Mouse (Mus musculus): ENCODE results near the gene Scfd2. TPM values are rescaled to one million over a fixed set of nuclear protein-coding genes. Genes with fewer than 3 reads are reported as not detected.
A peak's percentile ranks its signal among the peaks of the same experiment; 100 is the strongest.

Gene Scfd2
- polyA plus RNA-seq, 1 experiment from 2014 or later: 7.3 TPM

DNA sequence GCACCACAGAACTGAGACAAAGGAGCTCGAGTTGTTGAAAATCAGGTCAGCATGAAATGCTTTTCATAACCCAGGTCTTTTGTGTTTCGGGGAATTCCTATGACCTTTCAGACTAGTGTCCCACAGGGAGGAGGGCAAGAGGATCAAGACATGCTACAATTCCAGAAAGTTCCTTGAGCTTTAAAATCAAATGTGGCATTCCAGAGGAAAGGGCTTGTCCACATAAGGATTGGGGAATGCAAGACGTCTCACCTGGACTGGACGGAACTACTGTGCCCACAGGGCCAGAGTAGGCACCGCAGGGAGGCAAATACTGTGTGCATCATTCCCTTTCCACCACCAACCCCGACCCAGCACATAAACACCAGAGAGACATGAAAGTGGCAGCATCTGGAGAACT is 266.4 kb downstream of the Scfd2 start:
- TF ChIP-seq CTCF (IDR thresholded peaks at IDR 0.05; ENCODE audit: low read depth) (no peak), EP300 (IDR thresholded peaks at IDR 0.05; ENCODE audit: low read depth) (no peak)
- Histone ChIP-seq H3K9me3 (ENCODE audit: low read length) (no peaks in the 10 kb centered on the region), H3K4me1 (ENCODE audit: insufficient read depth) (peaks cover 2% of the 10 kb centered on the region; the same call in 1 of the 2 replicates), H3K27me3 (ENCODE audit: insufficient read depth, low read length) (no peaks in the 10 kb centered on the region), H3K4me3 (ENCODE audit: low read depth, low read length) (no peak overlapping the region), H3K9ac (replicated peaks) (no peak overlapping the region), H3K4me2 (ENCODE audit: low read depth, low read length) (no peak overlapping the region), H3K27ac (ENCODE audit: low read depth) (no peak overlapping the region), H3K36me3 (replicated peaks; ENCODE audit: insufficient read depth, low read length) (no peaks in the 10 kb centered on the region)
- ATAC-seq (no peak), DNase-seq (no peak)
- 76% methylated on average over 6 of the region's 6 CpGs for WGBS (ENCODE audit: insufficient replicate concordance)

DNA sequence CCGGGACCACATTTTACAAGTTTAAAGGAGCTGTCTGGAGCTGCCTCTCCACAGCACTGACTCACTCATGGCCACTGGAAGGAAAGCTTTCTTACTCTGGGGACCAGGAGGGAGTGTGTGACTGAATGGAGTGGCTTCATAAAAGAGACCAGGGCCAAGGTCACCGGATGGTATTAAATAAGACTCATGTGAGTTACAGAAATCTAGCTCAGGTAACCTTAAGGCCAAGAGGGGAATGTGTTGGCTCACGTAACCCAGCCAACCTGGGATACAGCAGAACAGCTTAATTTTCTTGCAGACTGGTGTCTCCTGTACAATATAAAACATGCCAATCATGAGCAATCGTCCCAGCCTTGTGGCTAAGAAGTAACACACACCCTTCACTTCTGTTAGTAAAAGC is 267.0 kb downstream of the Scfd2 start:
- 82% methylated on average over 4 of the region's 4 CpGs for whole genome bisulfite sequencing (ENCODE audit: insufficient replicate concordance)
- Histone ChIP-seq H3K36me3 (replicated peaks; ENCODE audit: insufficient read depth, low read length) (no peaks in the 10 kb centered on the region), H3K9ac (replicated peaks) (no peak overlapping the region), H3K27me3 (ENCODE audit: insufficient read depth, low read length) (no peaks in the 10 kb centered on the region), H3K9me3 (ENCODE audit: low read length) (no peaks in the 10 kb centered on the region), H3K27ac (ENCODE audit: low read depth) (no peak overlapping the region), H3K4me1 (ENCODE audit: insufficient read depth) (peaks cover 5% of the 10 kb centered on the region; the same call in 1 of the 2 replicates), H3K4me3 (ENCODE audit: low read depth, low read length) (no peak overlapping the region), H3K4me2 (ENCODE audit: low read depth, low read length) (no peak overlapping the region)
- no peak for TF ChIP-seq CTCF (IDR thresholded peaks at IDR 0.05; ENCODE audit: low read depth)
- no peak for TF ChIP-seq EP300 (IDR thresholded peaks at IDR 0.05; ENCODE audit: low read depth)
- DNase-seq (no peak), ATAC-seq (no peak)

DNA sequence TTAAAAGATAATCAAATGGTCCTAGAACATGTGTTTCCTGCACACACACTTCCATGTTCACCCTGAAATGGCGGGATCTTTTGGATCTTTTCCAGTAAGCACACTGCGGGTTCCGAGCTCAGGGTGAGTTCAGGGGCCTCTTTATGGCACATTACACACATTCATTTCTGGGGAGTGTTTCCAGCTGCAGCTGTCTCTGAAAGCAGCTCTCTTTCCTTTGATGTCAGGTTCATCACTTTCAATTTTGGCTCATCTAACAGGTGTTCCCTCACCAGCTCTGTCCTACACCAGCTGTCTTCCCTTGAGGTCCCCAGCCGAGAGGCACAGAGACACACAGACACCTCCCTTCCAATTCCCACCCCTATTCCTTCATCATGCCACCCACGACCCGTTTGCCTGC is 270.5 kb downstream of the Scfd2 start:
- no peak overlapping the region for H3K9ac ChIP-seq (replicated peaks)
- WGBS (ENCODE audit: insufficient replicate concordance): 64% methylated on average over 6 of the region's 6 CpGs
- H3K27ac ChIP-seq (ENCODE audit: low read depth): peak overlapping the region; percentile 57; the same call in 1 of the 2 replicates
- H3K9me3 ChIP-seq (ENCODE audit: low read length): no peaks in the 10 kb centered on the region
- TF ChIP-seq EP300 (IDR thresholded peaks at IDR 0.05; ENCODE audit: low read depth) (no peak), CTCF (IDR thresholded peaks at IDR 0.05; ENCODE audit: low read depth) (no peak)
- no peak overlapping the region for H3K4me3 ChIP-seq (ENCODE audit: low read depth, low read length)
- H3K36me3 ChIP-seq (replicated peaks; ENCODE audit: insufficient read depth, low read length): no peaks in the 10 kb centered on the region
- H3K4me2 ChIP-seq (ENCODE audit: low read depth, low read length): no peak overlapping the region
- no peaks in the 10 kb centered on the region for H3K27me3 ChIP-seq (ENCODE audit: insufficient read depth, low read length)
- H3K4me1 ChIP-seq (ENCODE audit: insufficient read depth): peaks cover 5% of the 10 kb centered on the region; the same call in 1 of the 2 replicates
- no peak for DNase-seq
- peak; percentile 15; the same call in 1 of the 2 replicates for ATAC-seq

DNA sequence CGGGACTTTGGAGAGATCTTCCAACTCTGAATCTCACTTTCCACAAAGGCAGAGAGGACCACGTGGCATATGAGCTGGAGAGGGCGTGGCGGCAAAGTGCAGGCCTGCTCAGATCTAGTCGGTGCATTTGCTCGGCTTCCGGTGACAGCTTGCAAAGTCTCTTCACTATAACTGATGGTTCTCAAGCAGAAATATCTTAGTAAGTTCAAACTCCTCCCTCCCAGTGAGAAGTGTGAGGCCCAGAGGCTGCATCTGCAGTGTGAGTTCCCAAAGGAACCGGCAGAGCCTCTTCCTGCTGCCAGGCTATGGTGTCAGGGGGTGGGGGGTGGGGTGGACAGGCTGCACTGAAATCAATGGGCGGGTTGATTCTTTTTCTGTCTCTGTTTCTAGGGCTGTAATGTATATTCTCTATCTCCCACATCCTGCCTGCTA is 271.2 kb downstream of the Scfd2 start:
- peak; percentile 75 for ATAC-seq

DNA sequence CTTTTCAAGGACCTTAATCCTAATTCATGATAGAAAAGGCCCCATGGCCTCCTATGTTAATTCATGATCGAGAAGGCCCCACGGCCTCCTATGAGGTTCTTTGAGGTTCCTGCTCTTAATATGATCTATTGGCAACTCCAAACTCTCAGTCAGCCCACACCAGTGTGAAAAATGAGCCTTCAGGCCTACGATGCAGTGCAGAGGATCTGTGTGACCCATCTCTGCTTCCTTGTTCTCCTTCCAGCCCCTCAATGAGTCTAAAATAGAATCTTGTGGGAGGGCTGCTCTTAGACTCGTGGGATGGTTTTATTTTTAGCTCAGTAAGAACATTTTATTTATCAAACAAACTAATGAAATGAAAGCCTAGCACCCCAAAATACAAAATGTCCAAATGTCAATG is 274.9 kb downstream of the Scfd2 start:
- Histone ChIP-seq H3K4me3 (ENCODE audit: low read depth, low read length) (no peak overlapping the region), H3K27ac (ENCODE audit: low read depth) (no peak overlapping the region), H3K9me3 (ENCODE audit: low read length) (no peaks in the 10 kb centered on the region), H3K9ac (replicated peaks) (no peak overlapping the region), H3K27me3 (ENCODE audit: insufficient read depth, low read length) (no peaks in the 10 kb centered on the region), H3K4me2 (ENCODE audit: low read depth, low read length) (no peak overlapping the region), H3K4me1 (ENCODE audit: insufficient read depth) (peaks cover 5% of the 10 kb centered on the region; the same call in 1 of the 2 replicates), H3K36me3 (replicated peaks; ENCODE audit: insufficient read depth, low read length) (no peaks in the 10 kb centered on the region)
- no peak for DNase-seq
- WGBS (ENCODE audit: insufficient replicate concordance): 55% methylated on average over 4 of the region's 4 CpGs
- ATAC-seq: no peak
- TF ChIP-seq CTCF (IDR thresholded peaks at IDR 0.05; ENCODE audit: low read depth): no peak
- no peak for TF ChIP-seq EP300 (IDR thresholded peaks at IDR 0.05; ENCODE audit: low read depth)

More for the DNA sequence above, 271.2 kb downstream of the Scfd2 start:
- H3K9me3 ChIP-seq (ENCODE audit: low read length): no peaks in the 10 kb centered on the region
- no peaks in the 10 kb centered on the region for H3K36me3 ChIP-seq (replicated peaks; ENCODE audit: insufficient read depth, low read length)
- DNase-seq: peak; percentile 49
- no peak overlapping the region for H3K4me2 ChIP-seq (ENCODE audit: low read depth, low read length)
- 16% methylated on average over 9 of the region's 9 CpGs for WGBS (ENCODE audit: insufficient replicate concordance)
- TF ChIP-seq EP300 (IDR thresholded peaks at IDR 0.05; ENCODE audit: low read depth): no peak
- TF ChIP-seq CTCF (IDR thresholded peaks at IDR 0.05; ENCODE audit: low read depth): no peak
- no peak overlapping the region for H3K9ac ChIP-seq (replicated peaks)
- H3K4me1 ChIP-seq (ENCODE audit: insufficient read depth): peaks cover 5% of the 10 kb centered on the region; the same call in 1 of the 2 replicates
- H3K4me3 ChIP-seq (ENCODE audit: low read depth, low read length): no peak overlapping the region
- no peaks in the 10 kb centered on the region for H3K27me3 ChIP-seq (ENCODE audit: insufficient read depth, low read length)
- peak overlapping the region; percentile 57; the same call in 1 of the 2 replicates for H3K27ac ChIP-seq (ENCODE audit: low read depth)

DNA sequence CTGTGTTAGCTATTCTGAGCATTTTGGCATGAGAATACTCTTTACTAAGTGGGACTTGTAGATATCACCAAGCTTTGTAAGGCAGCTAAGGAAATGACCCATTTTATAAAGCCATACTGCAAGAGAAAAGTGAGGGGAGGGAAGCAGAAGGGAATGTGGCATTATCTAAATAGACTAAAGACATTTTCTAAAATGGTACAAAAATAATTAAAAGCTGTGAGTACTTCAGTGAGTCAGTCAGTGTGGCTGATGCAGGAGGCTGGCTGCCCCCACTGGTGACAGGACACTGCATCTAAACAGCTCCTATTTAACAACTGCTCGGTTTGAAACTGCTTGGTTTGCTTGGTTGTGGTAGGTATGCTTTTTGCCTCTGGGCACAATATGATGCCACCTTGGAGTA is 276.6 kb downstream of the Scfd2 start:
- Histone ChIP-seq H3K36me3 (replicated peaks; ENCODE audit: insufficient read depth, low read length) (no peaks in the 10 kb centered on the region), H3K27ac (ENCODE audit: low read depth) (no peak overlapping the region), H3K9ac (replicated peaks) (no peak overlapping the region), H3K9me3 (ENCODE audit: low read length) (no peaks in the 10 kb centered on the region), H3K4me3 (ENCODE audit: low read depth, low read length) (no peak overlapping the region), H3K27me3 (ENCODE audit: insufficient read depth, low read length) (no peaks in the 10 kb centered on the region), H3K4me1 (ENCODE audit: insufficient read depth) (peaks cover 1% of the 10 kb centered on the region), H3K4me2 (ENCODE audit: low read depth, low read length) (no peak overlapping the region)
- ATAC-seq: no peak
- DNase-seq: no peak
- WGBS (ENCODE audit: insufficient replicate concordance): 78% methylated on average over 1 of the region's 1 CpGs
- TF ChIP-seq CTCF (IDR thresholded peaks at IDR 0.05; ENCODE audit: low read depth) (no peak), EP300 (IDR thresholded peaks at IDR 0.05; ENCODE audit: low read depth) (no peak)

Data from liver, postnatal 0 days (tissue).